Comparison of ENCODE assay signal across 9 mouse cellular contexts in genomic region chrX:77741383-77741782, GRCm38 (mm10). TPM values are rescaled to one million over a fixed set of nuclear protein-coding genes. Genes with fewer than 3 reads are reported as not detected.
DNase-seq lines count a peak whose midpoint lies in the region; ATAC-seq lines count a peak whose summit lies in the region.
"Had no signal": no experiment of that assay in that cellular context is flagged by ENCODE, and none has a peak within 500 bp of the region (broad histone marks: within the 10 kb centered on the region; RNA-seq: fewer than 3 reads in every experiment).

No protein-coding gene starts in this region.

- H3K4me3 ChIP-seq in forebrain, embryonic 11.5 days (ENCODE audit: low read depth, low read length), result no peak overlapping the region
- H3K4me3 ChIP-seq: neural tube, embryonic 13.5 days had no signal

- no peaks in the 10 kb centered on the region for H3K4me1 ChIP-seq in forebrain, embryonic 11.5 days (replicated peaks; ENCODE audit: control insufficient read depth, insufficient read depth, low read length)
- H3K4me1 ChIP-seq: neural tube, embryonic 13.5 days had no signal

- no peaks in the 10 kb centered on the region for H3K9me3 ChIP-seq in forebrain, embryonic 11.5 days (ENCODE audit: control insufficient read depth, low read length)
- H3K9me3 ChIP-seq: neural tube, embryonic 13.5 days had no signal

- no peak overlapping the region for H3K4me2 ChIP-seq in forebrain, embryonic 11.5 days (ENCODE audit: low read depth, low read length, severe bottlenecking)
- H3K4me2 ChIP-seq: neural tube, embryonic 13.5 days had no signal

- no peaks in the 10 kb centered on the region for H3K36me3 ChIP-seq in forebrain, embryonic 11.5 days (ENCODE audit: control insufficient read depth, insufficient read depth, low read length)
- H3K36me3 ChIP-seq: neural tube, embryonic 13.5 days had no signal

- 26% methylated on average over 1 of the region's 1 CpGs for WGBS in forebrain, embryonic 11.5 days

- H3K27ac ChIP-seq in forebrain, embryonic 11.5 days (ENCODE audit: low read depth, low read length), result no peak overlapping the region
- H3K27ac ChIP-seq: neural tube, embryonic 13.5 days had no signal

- H3K9ac ChIP-seq in forebrain, embryonic 11.5 days (ENCODE audit: low read length), result no peak overlapping the region
- H3K9ac ChIP-seq: neural tube, embryonic 13.5 days had no signal

- peak; percentile 17 for DNase-seq in cerebellum, adult 18-20 months
- DNase-seq in layer of hippocampus, postnatal 10 days (ENCODE audit: low spot score in 2 of 2), result peak; percentile 3 to 24
- no peak for DNase-seq in layer of hippocampus, adult 9-10 months (ENCODE audit: low spot score)
- peak; percentile 11 for DNase-seq in T-cell, adult 2 months (ENCODE audit: low spot score)
- peak; percentile 4 to 7 for DNase-seq in heart, postnatal 36 days
- peak; percentile 36 for DNase-seq in lung, postnatal 14 days
- DNase-seq in forebrain, embryonic 11.5 days (ENCODE audit: low spot score), result no peak

- H3K27me3 ChIP-seq in forebrain, embryonic 11.5 days (ENCODE audit: control insufficient read depth, insufficient read depth, low read length), result no peaks in the 10 kb centered on the region
- H3K27me3 ChIP-seq: neural tube, embryonic 13.5 days had no signal

- no peak for ATAC-seq in cerebellum, adult (ENCODE audit: insufficient number of reproducible peaks, low FRiP score, low TSS enrichment)
- no peak for ATAC-seq in forebrain, embryonic 11.5 days (replicated peaks; ENCODE audit: low FRiP score)

- intact Hi-C loops in heart, postnatal 36 days (cut with DNase I), result loop anchor here (1.0 kb wide), 1 partner anchor 69 kb away; no protein-coding TSS in a partner anchor

RNA-seq across cellular contexts. Expression of gene Prkx, which starts 54.7 kb away (rescaled TPM):
- total RNA-seq in layer of hippocampus, postnatal 10 days (2021), result 10 to 100 TPM; 15.1 to 17.1 TPM
- 10 to 100 TPM; 15.5 to 16.2 TPM for total RNA-seq in heart, postnatal 36 days (2021)
- polyA plus RNA-seq in forebrain, embryonic 11.5 days (2014; fragmentation: Nextera tagmentation; extraction: Ambion mirVana), result 16.9 and 17.7 TPM in 2 replicates

Comparison
In these comparisons a context has a peak if more than half of its experiments do, and no peak if none do; other contexts are left out.
1. DNase-seq: peak in cerebellum, adult 18-20 months (2 of 2), layer of hippocampus, postnatal 10 days (2 of 2), T-cell, adult 2 months (single experiment), heart, postnatal 36 days (2 of 2) and lung, postnatal 14 days (single experiment); none in layer of hippocampus, adult 9-10 months (single experiment) and forebrain, embryonic 11.5 days (single experiment).